Mouse (Mus musculus): ENCODE data around the gene Slc15a2.
A peak's percentile ranks its signal among the peaks of the same experiment; 100 is the strongest.

Gene Slc15a2

GRCm38 (mm10) chr16:36784594-36785313 lies at the start of gene Slc15a2:
Gene Slc15a2 (minus strand): TSS chr16:36784962.
- peak in 1 of 2 experiments; percentile 25 for DNase-seq (ENCODE audit: low spot score in 2 of 2)

DNA sequence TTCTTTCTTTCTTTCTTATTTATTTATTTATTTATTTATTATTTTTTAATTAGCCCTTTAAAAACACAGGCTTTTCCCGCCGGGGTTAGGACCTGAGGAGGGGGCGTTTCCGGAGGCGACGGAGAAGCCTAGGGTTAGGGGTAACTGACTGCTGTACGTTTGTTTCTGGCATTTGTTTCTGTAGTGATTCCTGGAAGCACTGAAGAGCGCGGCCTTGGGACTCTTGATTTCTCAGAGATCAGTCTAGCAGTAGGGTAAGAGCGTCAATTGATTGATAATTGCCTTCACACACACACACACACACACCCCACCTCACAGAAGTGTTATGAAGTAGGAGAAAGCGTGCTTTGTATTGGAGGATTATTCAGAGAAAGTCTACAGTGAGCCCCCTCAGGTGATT lies 44.1 kb upstream of the Slc15a2 start:
- DNase-seq (ENCODE audit: low spot score in 2 of 2) = no peak

- DNase-seq (ENCODE audit: low spot score in 2 of 2) = peak; percentile 58 to 76
These were observed 43.5 kb upstream of the Slc15a2 start, which contains the start of gene Iqcb1 for GRCm38 (mm10) chr16:36828054-36828786. Gene Iqcb1 (plus strand): TSS chr16:36828385.

GRCm38 (mm10) chr16:36827611-36828053 lies 42.9 kb upstream of the Slc15a2 start:
- DNase-seq (ENCODE audit: low spot score in 2 of 2) = no peak

DNA sequence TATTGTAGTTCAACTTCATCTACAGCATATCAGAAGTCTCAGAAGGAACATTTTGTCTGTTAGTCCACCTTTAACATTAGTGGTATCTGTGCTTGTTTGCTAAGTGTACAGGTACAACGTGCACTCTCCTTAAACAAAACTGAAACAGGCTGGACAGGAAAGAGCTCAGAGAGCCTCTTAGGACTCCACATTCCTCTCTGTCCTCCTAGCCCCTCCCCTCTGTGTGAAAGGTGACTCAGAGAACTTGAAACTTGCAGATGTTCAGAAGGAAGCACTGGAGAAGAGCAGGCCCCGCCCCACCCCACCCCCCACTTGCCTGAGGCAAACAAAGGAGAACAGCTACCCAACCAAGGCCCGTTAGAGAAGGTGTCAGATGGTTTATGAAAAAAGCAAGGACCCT lies 36.7 kb upstream of the Slc15a2 start:
- DNase-seq (ENCODE audit: low spot score in 2 of 2) = no peak

GRCm38 (mm10) chr16:36820747-36821146 lies 36.0 kb upstream of the Slc15a2 start:
- DNase-seq (ENCODE audit: low spot score in 2 of 2) = no peak

DNA sequence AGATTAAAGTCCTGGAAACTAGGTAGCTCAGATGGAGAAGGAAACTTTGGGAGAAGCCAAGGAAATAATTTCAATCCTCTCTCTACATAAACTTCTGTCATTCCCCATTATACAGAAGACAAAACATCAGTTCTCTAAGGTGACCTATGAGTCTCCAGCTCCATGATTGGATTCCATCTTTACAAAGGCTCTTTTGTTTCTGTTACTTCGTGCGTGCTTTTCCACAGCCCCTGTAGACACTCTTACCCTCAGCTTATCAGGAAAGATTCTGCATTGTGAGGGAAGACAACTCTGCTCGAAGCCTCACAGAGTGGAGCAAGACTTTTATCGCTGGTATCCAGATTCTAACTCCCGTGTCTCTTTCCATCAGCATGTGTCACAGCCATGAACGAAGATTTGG lies 35.3 kb upstream of the Slc15a2 start:
- DNase-seq (ENCODE audit: low spot score in 2 of 2) = no peak

GRCm38 (mm10) chr16:36817321-36817926 lies 32.7 kb upstream of the Slc15a2 start:
- DNase-seq (ENCODE audit: low spot score in 2 of 2) = peak; percentile 64 to 73

DNA sequence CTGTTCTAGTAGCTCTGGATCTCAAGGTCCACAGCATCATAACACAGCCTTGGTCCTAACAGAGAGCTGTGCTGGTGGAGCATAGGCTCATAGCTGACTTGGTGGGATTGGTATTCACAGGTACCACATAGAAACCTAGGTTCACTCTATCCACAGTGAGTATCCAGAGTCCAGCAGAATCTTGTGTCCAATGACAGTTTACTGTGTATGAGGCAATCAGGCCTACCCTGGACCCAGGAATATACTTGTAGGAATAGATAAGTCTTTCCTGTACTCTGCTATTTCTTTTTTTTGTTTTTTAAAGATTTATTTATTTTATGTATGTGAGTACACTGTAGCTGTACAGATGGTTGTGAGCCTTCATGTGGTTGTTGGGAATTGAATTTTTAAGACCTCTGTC lies 32.2 kb upstream of the Slc15a2 start:
- no peak for DNase-seq (ENCODE audit: low spot score in 2 of 2)

GRCm38 (mm10) chr16:36813680-36814079 lies 28.9 kb upstream of the Slc15a2 start:
- no peak for DNase-seq (ENCODE audit: low spot score in 2 of 2)

- no peak for DNase-seq (ENCODE audit: low spot score in 2 of 2)
These were observed 23.9 kb upstream of the Slc15a2 start for GRCm38 (mm10) chr16:36808616-36809015.

GRCm38 (mm10) chr16:36802361-36802760 lies 17.6 kb upstream of the Slc15a2 start:
- no peak for DNase-seq (ENCODE audit: low spot score in 2 of 2)

DNA sequence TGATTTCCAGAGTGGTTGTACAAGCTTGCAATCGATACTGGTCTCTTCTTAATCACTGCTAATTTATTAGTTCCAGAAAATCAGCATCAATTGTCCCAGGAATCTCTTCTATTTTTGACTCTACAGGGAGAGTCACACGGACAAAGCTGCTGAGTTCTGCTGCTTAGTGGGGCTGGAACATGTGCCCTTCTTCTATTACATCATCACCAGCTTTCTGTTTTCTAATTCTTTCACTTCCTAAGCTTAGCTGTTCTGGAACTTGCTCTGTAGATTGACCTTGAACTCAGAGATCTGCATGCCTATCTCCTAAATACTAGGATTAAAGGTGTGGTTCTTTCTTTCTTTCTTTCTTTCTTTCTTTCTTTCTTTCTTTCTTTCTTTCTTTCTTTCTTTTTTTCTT lies 13.6 kb upstream of the Slc15a2 start:
- DNase-seq (ENCODE audit: low spot score in 2 of 2) = no peak

GRCm38 (mm10) chr16:36794976-36795375 lies 10.2 kb upstream of the Slc15a2 start:
- DNase-seq (ENCODE audit: low spot score in 2 of 2) = no peak

DNA sequence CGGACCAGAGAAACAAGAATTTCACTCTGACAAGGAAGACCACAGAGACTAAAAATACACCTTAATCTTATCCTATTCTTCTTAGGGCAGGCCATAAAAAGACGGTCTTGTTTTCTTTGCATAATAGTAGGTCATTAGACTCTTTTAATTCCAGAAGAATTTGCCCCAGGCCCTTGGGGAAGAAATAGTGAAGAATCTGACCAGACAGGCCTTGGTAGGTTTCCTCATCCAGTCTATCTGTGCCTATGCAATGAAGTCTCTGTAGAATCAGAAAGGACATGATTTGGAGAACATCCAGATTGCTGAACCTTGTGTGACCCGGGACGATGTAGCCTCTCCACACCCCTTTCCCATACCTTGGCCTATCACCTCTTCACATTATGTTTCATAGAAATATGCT lies 5.4 kb upstream of the Slc15a2 start:
- DNase-seq (ENCODE audit: low spot score in 2 of 2) = no peak

DNA sequence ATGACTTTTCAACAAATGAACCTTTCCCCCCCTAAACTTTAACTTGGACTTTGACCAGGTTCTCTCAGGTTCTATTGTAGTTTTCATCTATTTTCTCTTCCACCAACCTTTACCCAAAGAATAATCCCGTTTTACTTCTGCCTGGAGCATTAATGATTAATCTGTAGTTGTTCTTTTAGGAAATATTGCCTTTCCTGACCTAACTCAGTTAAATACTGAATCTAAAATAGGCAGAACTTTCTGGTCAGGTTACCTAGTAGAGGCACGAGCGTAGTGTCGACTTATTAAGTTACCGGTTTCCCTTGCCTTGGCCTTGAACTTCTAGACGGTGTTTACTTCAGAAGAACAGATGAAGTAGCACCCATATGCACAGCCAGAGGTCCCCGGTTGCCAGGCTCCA lies 1.7 kb upstream of the Slc15a2 start:
- DNase-seq (ENCODE audit: low spot score in 2 of 2) = no peak

DNA sequence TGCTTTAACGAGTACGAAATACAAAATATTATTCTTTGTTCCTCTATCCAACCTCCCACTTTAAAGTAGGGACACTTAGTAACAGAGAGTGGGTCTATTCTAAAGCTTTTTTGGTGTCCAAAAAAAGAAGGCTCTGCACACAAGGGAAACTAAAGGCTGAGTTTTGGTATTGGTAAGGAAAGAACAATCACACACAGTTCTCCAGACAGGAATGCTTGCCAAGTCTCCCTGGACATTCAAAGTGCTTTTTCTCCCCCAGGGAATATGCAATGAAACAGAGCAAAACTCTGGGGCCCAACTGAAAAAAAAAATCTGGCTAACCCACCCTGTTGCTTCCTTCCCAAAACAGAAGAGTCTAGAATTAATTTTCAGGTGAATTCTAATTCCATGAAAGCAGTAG lies 616 bp downstream of the Slc15a2 start:
- DNase-seq (ENCODE audit: low spot score in 2 of 2) = no peak

DNA sequence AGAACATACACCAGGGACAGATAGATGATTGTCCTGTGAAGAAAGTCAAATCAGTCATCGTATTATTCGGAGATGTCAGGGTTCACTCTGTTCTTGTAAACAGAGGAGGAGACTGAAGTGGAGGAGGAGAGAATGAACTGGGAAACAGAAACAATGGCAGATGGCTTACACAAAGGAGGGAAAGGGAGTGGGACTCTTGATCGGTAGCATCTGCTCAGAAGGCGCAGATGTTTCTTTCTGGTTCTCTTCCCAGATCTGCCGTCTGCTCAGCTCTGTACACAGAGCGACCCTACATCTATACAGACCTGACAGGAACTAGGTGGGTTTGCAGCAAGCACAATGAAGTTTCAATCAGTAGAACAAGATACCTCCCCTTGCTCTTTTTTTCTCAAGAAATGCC lies 9.1 kb downstream of the Slc15a2 start:
- DNase-seq (ENCODE audit: low spot score in 2 of 2) = no peak

DNA sequence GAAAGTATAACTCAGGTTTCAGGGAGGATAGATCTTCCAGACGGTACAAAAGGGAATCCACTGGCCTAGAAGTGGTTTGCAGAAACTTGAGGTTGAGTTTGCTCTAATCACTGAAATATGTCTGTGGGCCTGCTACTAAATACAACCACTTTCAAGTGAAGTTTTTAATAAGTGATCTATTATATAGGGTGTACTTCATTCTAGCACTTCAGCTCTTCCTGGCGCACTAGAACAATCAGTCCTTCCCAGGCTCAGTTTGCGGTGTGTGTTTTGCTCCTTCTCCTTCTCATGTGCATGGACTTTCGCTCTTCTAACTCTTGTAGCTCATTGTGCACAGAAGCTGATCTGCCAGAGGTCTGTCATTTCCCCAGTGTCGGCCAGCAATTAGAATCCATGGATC lies 11.8 kb downstream of the Slc15a2 start:
- DNase-seq (ENCODE audit: low spot score in 2 of 2) = no peak

DNA sequence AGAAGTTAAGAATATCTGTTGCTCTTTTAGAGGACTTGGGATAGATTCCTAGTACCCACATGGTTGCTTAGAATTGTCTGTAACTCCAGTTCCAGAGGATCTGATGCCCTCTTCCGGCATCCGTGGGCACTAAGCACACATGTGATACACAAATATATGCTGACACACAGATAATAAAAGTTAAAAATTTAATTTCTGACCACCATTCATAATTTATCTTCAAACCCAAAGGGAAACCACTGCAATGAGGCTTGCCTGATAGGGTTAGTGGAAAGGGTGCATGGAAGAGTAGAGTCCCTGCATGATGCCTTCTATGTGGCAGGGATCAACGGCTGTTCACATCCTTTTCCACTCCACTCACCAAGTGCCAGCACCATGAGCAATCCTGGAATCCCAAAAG lies 13.1 kb downstream of the Slc15a2 start:
- no peak for DNase-seq (ENCODE audit: low spot score in 2 of 2)

GRCm38 (mm10) chr16:36771244-36771643 lies 13.5 kb downstream of the Slc15a2 start:
- DNase-seq (ENCODE audit: low spot score in 2 of 2) = no peak

- DNase-seq (ENCODE audit: low spot score in 2 of 2) = no peak
These were observed 13.9 kb downstream of the Slc15a2 start for GRCm38 (mm10) chr16:36770830-36771229.

Measured in frontal cortex, postnatal 14 days (tissue).